In the genomic region with DNA sequence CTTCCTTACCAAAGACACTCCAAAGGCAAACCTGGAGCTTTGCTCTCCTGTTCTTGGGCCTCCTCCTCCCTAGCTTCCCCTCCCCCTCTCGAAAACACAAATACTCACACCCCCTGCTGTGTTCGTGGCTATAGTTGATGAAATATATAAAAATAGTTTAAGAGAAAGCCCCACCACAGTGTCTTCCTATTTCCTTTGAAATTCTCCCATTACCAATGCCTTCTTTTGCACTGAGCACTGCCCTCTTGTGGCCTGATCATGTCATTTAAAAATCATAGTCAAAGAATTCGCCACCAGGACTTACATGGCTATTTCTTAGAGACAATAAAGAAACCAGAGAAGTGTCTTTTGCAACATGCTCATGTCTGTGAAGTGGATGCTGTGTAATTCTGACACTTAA, we compare ENCODE assay signal across 8 mouse cellular contexts.
DNase-seq lines count a peak whose midpoint lies in the region; ATAC-seq and TF ChIP-seq lines count a peak whose summit lies in the region.

No protein-coding gene starts in this region.

- TF ChIP-seq POLR2A in brain, embryonic 14.5 days (IDR thresholded peaks at IDR 0.05; ENCODE audit: borderline replicate concordance, extremely low read depth, insufficient read depth, insufficient read length, poor library complexity, severe bottlenecking), result no peak

- H3K27ac ChIP-seq in limb, embryonic 11.5 days (replicated peaks; ENCODE audit: low read depth, low read length), result no peak overlapping the region
- no peak overlapping the region for H3K27ac ChIP-seq in limb, embryonic 10.5 days
- 0 out of 2 replicates have a peak overlapping the region, but pooled peaks have one; percentile 15 for H3K27ac ChIP-seq in hindbrain, postnatal 0 days
- no peak overlapping the region for H3K27ac ChIP-seq in midbrain, embryonic 11.5 days (ENCODE audit: low read depth, low read length)

- DNase-seq in cerebellum, adult 11 months, result peak; percentile 59
- peak; percentile 38 for DNase-seq in limb, embryonic 11.5 days (ENCODE audit: low spot score)
- DNase-seq in limb, embryonic 10.5 days (ENCODE audit: low spot score), result no peak
- DNase-seq in brain, embryonic 14.5 days (ENCODE audit: low read depth), result peak; percentile 81
- peak; percentile 82 for DNase-seq in hindbrain, postnatal 0 days (ENCODE audit: low spot score)
- DNase-seq in midbrain, embryonic 11.5 days (ENCODE audit: low spot score, missing footprints), result peak; percentile 91

- no peaks in the 10 kb centered on the region for H3K4me1 ChIP-seq in limb, embryonic 11.5 days (ENCODE audit: control insufficient read depth, insufficient read depth, low read length)
- H3K4me1 ChIP-seq in limb, embryonic 10.5 days, result no peaks in the 10 kb centered on the region
- H3K4me1 ChIP-seq in hindbrain, postnatal 0 days (ENCODE audit: insufficient read depth, low read length), result no peaks in the 10 kb centered on the region
- H3K4me1 ChIP-seq in midbrain, embryonic 11.5 days (ENCODE audit: control insufficient read depth, insufficient read depth, low read length), result no peaks in the 10 kb centered on the region

- no peak overlapping the region for H3K4me2 ChIP-seq in limb, embryonic 11.5 days (ENCODE audit: low read depth, severe bottlenecking)
- no peak overlapping the region for H3K4me2 ChIP-seq in hindbrain, postnatal 0 days (ENCODE audit: low read depth, low read length)
- H3K4me2 ChIP-seq in midbrain, embryonic 11.5 days, result no peak overlapping the region

- no peak for ATAC-seq in cerebellum, adult (ENCODE audit: insufficient number of reproducible peaks, low FRiP score, low TSS enrichment)
- no peak for ATAC-seq in limb, embryonic 11.5 days (ENCODE audit: insufficient number of reproducible peaks, low FRiP score, low TSS enrichment, low read depth)
- ATAC-seq in hindbrain, postnatal 0 days, result no peak
- ATAC-seq in midbrain, embryonic 11.5 days (ENCODE audit: low FRiP score), result no peak
- ATAC-seq in megakaryocyte, adult 5-6 weeks (ENCODE audit: poor library complexity, severe bottlenecking), result no peak

- H3K36me3 ChIP-seq in limb, embryonic 11.5 days (ENCODE audit: control insufficient read depth, insufficient read depth, low read length), result no peaks in the 10 kb centered on the region
- no peaks in the 10 kb centered on the region for H3K36me3 ChIP-seq in limb, embryonic 10.5 days
- H3K36me3 ChIP-seq in hindbrain, postnatal 0 days (ENCODE audit: insufficient read depth, low read length), result no peaks in the 10 kb centered on the region
- H3K36me3 ChIP-seq in midbrain, embryonic 11.5 days (ENCODE audit: control insufficient read depth, insufficient read depth, low read length), result no peaks in the 10 kb centered on the region

- H3K27me3 ChIP-seq in limb, embryonic 11.5 days (ENCODE audit: control insufficient read depth, insufficient read depth, low read length), result no peaks in the 10 kb centered on the region
- no peaks in the 10 kb centered on the region for H3K27me3 ChIP-seq in limb, embryonic 10.5 days (ENCODE audit: low read depth, poor library complexity, severe bottlenecking)
- no peaks in the 10 kb centered on the region for H3K27me3 ChIP-seq in hindbrain, postnatal 0 days (ENCODE audit: insufficient read depth, low read length)
- no peaks in the 10 kb centered on the region for H3K27me3 ChIP-seq in midbrain, embryonic 11.5 days (ENCODE audit: control insufficient read depth, insufficient read depth, low read length)

- no peak overlapping the region for H3K4me3 ChIP-seq in limb, embryonic 11.5 days (ENCODE audit: low read depth, low read length)
- H3K4me3 ChIP-seq in limb, embryonic 10.5 days, result no peak overlapping the region
- no peak overlapping the region for H3K4me3 ChIP-seq in hindbrain, postnatal 0 days (ENCODE audit: low read length)
- H3K4me3 ChIP-seq in midbrain, embryonic 11.5 days (ENCODE audit: low read depth, low read length), result no peak overlapping the region

- H3K9me3 ChIP-seq in limb, embryonic 11.5 days (ENCODE audit: control insufficient read depth, low read length), result no peaks in the 10 kb centered on the region
- no peaks in the 10 kb centered on the region for H3K9me3 ChIP-seq in limb, embryonic 10.5 days (replicated peaks)
- H3K9me3 ChIP-seq in hindbrain, postnatal 0 days (ENCODE audit: low read length), result no peaks in the 10 kb centered on the region
- no peaks in the 10 kb centered on the region; the same call in 1 of the 2 replicates for H3K9me3 ChIP-seq in midbrain, embryonic 11.5 days (ENCODE audit: control insufficient read depth, low read length)

- peak; percentile 63; the same call in 1 of the 2 replicates for TF ChIP-seq CTCF in brain, embryonic 14.5 days (IDR thresholded peaks at IDR 0.05; ENCODE audit: borderline replicate concordance, extremely low read depth, insufficient read depth, insufficient read length)
- TF ChIP-seq CTCF in hindbrain, postnatal 0 days (IDR thresholded peaks at IDR 0.05; ENCODE audit: low read depth), result peak; percentile 79

- WGBS in limb, embryonic 11.5 days, result 21% methylated on average over 3 of the region's 3 CpGs
- WGBS in limb, embryonic 10.5 days, result 23% methylated on average over 3 of the region's 3 CpGs
- WGBS in hindbrain, postnatal 0 days, result 14% methylated on average over 3 of the region's 3 CpGs
- 27% methylated on average over 3 of the region's 3 CpGs for WGBS in midbrain, embryonic 11.5 days

- no peak overlapping the region for H3K9ac ChIP-seq in limb, embryonic 11.5 days (ENCODE audit: low read length)
- no peak overlapping the region for H3K9ac ChIP-seq in hindbrain, postnatal 0 days (replicated peaks; ENCODE audit: low read length)
- H3K9ac ChIP-seq in midbrain, embryonic 11.5 days (ENCODE audit: low read length), result no peak overlapping the region
